Mouse (Mus musculus) kidney, adult 2 months (tissue): ENCODE data around the gene Gstcd.

Experiments used
- CTCF ChIP-seq: fragments of 200-500 bp; conservative IDR thresholded peaks from 2 replicates; pipeline ENCODE4 v1.5.1; 2011; ENCODE audit warnings: low read depth, mild to moderate bottlenecking, control low read depth, low read length, moderate library complexity, mixed read lengths; ENCODE audit not compliant: insufficient read depth, insufficient read length
- POLR2A ChIP-seq: fragments of 200-500 bp; IDR thresholded peaks from one replicate; pipeline ENCODE4 v1.6.1; 2011; ENCODE audit warnings: low read depth, low read length, control low read depth

DNA sequence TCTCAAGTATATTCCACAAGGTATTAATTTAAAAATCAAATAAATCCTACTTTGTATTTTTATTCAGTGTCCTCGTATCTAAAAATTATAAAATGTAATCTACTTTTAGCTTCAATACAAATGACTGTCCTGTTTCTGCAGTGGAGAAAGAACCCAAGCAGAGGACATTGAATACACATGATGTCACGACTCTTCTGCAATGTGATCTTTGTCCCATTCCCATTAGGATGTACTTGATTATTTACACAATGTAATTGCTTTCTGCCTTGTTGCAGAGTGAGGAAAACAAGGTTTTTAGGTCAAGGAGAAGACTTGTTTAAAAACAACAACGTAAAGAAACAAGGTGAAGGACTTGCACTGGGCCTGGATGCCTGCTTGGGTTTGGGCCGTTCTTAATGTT lies 84.6 kb downstream of the Gstcd start:
- TF ChIP-seq CTCF = no peak
- no peak for TF ChIP-seq POLR2A
